Mouse (Mus musculus): ENCODE measurements around the gene Fam171a1.
"Not testable (repeated sequence)": the region's sequence is repeated elsewhere in the genome, so short reads cannot be mapped to it uniquely, and the experiment has no call there.

Fam171a1 gene

GRCm38 (mm10) chr2:3171774-3172173, 57.8 kb downstream of the Fam171a1 start:
- CTCF ChIA-PET: no interaction called here

- CTCF ChIA-PET: no interaction called here
These were observed 58.6 kb downstream of the Fam171a1 start for GRCm38 (mm10) chr2:3172656-3173055.

GRCm38 (mm10) chr2:3174890-3175289, 60.9 kb downstream of the Fam171a1 start:
- CTCF ChIA-PET: no interaction called here

GRCm38 (mm10) chr2:3175988-3176387, 62.0 kb downstream of the Fam171a1 start:
- CTCF ChIA-PET: not testable (repeated sequence)

- CTCF ChIA-PET: no interaction called here
These were observed 62.7 kb downstream of the Fam171a1 start for GRCm38 (mm10) chr2:3176751-3177150.

- CTCF ChIA-PET: no interaction called here
These were observed 66.5 kb downstream of the Fam171a1 start for GRCm38 (mm10) chr2:3180550-3180949.

GRCm38 (mm10) chr2:3183656-3184055, 69.6 kb downstream of the Fam171a1 start:
- CTCF ChIA-PET: no interaction called here

GRCm38 (mm10) chr2:3185335-3185734, 71.3 kb downstream of the Fam171a1 start:
- CTCF ChIA-PET: no interaction called here

GRCm38 (mm10) chr2:3188745-3189475, 74.9 kb downstream of the Fam171a1 start:
- CTCF ChIA-PET: no interaction called here

GRCm38 (mm10) chr2:3191149-3191548, 77.1 kb downstream of the Fam171a1 start:
- CTCF ChIA-PET: no interaction called here

GRCm38 (mm10) chr2:3195511-3195910, 81.5 kb downstream of the Fam171a1 start:
- CTCF ChIA-PET: no interaction called here

- CTCF ChIA-PET: no interaction called here
These were observed 86.4 kb downstream of the Fam171a1 start for GRCm38 (mm10) chr2:3200422-3200821.

GRCm38 (mm10) chr2:3206975-3207642, 93.1 kb downstream of the Fam171a1 start:
- CTCF ChIA-PET: no interaction called here

- CTCF ChIA-PET: no interaction called here
These were observed 101.5 kb downstream of the Fam171a1 start for GRCm38 (mm10) chr2:3215480-3215879.

GRCm38 (mm10) chr2:3216617-3217016, 102.6 kb downstream of the Fam171a1 start:
- CTCF ChIA-PET: no interaction called here

- CTCF ChIA-PET: not testable (repeated sequence)
These were observed 103.6 kb downstream of the Fam171a1 start for GRCm38 (mm10) chr2:3217577-3217976.

GRCm38 (mm10) chr2:3218225-3218624, 104.2 kb downstream of the Fam171a1 start:
- CTCF ChIA-PET: no interaction called here

- CTCF ChIA-PET: interaction anchor here (0.6 kb wide), 1 partner anchor 203 kb away, joined by 3 read pairs; no protein-coding TSS in a partner anchor
These were observed 114.5 kb downstream of the Fam171a1 start for GRCm38 (mm10) chr2:3228475-3228874.

- CTCF ChIA-PET: no interaction called here
These were observed 115.0 kb downstream of the Fam171a1 start for GRCm38 (mm10) chr2:3229060-3229459.

GRCm38 (mm10) chr2:3239255-3239654, 125.2 kb downstream of the Fam171a1 start:
- CTCF ChIA-PET: no interaction called here

GRCm38 (mm10) chr2:3244251-3244650, 130.2 kb downstream of the Fam171a1 start:
- CTCF ChIA-PET: interaction anchor here (1.0 kb wide), 1 partner anchor 8 kb away, joined by 6 read pairs; no protein-coding TSS in a partner anchor

GRCm38 (mm10) chr2:3251309-3251708, 137.3 kb downstream of the Fam171a1 start:
- CTCF ChIA-PET: no interaction called here

GRCm38 (mm10) chr2:3266466-3266865, 152.4 kb downstream of the Fam171a1 start:
- CTCF ChIA-PET: no interaction called here

GRCm38 (mm10) chr2:3267879-3268278, 153.9 kb downstream of the Fam171a1 start:
- CTCF ChIA-PET: no interaction called here
